ENCODE assay signal across 8 mouse cellular contexts in genomic region chr2:179975851-179976250, GRCm38 (mm10). TPM values are rescaled to one million over a fixed set of nuclear protein-coding genes. Genes with fewer than 3 reads are reported as not detected.
DNase-seq lines count a peak whose midpoint lies in the region; ATAC-seq and TF ChIP-seq lines count a peak whose summit lies in the region.

No protein-coding gene starts in this region.

- H3K9me3 ChIP-seq in heart, embryonic 13.5 days: no peaks in the 10 kb centered on the region
- no peaks in the 10 kb centered on the region for H3K9me3 ChIP-seq in ES-E14 (ENCODE audit: control insufficient read depth, insufficient read depth, low read depth, low read length)
- no peaks in the 10 kb centered on the region for H3K9me3 ChIP-seq in intestine, embryonic 14.5 days (ENCODE audit: control insufficient read depth, low read length)
- no peaks in the 10 kb centered on the region for H3K9me3 ChIP-seq in midbrain, embryonic 12.5 days

- H3K4me3 ChIP-seq in heart, embryonic 13.5 days: peak overlapping the region; percentile 72
- peak overlapping the region in 1 of 2 experiments; percentile 100; a peak in 3 of 4 replicates for H3K4me3 ChIP-seq in ES-E14 (ENCODE audit: insufficient read depth in 1 of 2, low read depth in 1 of 2, low read length in 2 of 2, poor library complexity in 1 of 2, severe bottlenecking in 1 of 2)
- peak overlapping the region; percentile 75 for H3K4me3 ChIP-seq in intestine, embryonic 14.5 days (ENCODE audit: low read depth, low read length)
- peak overlapping the region; percentile 89 for H3K4me3 ChIP-seq in midbrain, embryonic 12.5 days

- 0 out of 2 replicates have a peak overlapping the region, but pooled peaks have one; percentile 92 for H3K27ac ChIP-seq in heart, embryonic 13.5 days (replicated peaks)
- no peak overlapping the region for H3K27ac ChIP-seq in ES-E14 (ENCODE audit: insufficient read depth, low read depth, low read length, poor library complexity, severe bottlenecking)
- H3K27ac ChIP-seq in intestine, embryonic 14.5 days (ENCODE audit: low read depth): no peak overlapping the region
- H3K27ac ChIP-seq in midbrain, embryonic 12.5 days (replicated peaks): peak overlapping the region; percentile 95; the same call in 1 of the 2 replicates

- in situ Hi-C loops in ES-E14 (cut with MboI; ENCODE audit: low sequenced_read_pairs in 2 of 2, unreplicated experiment in 2 of 2): no loop called here

- no peak for DNase-seq in heart, adult 11 months
- no peak for DNase-seq in ES-E14 (ENCODE audit: low read depth, low spot score)
- DNase-seq in cerebellum, postnatal 25 days: peak; percentile 40 to 71
- DNase-seq in intestine, embryonic 14.5 days (ENCODE audit: low spot score): no peak
- DNase-seq in ovary, postnatal 14 days (ENCODE audit: low spot score): no peak

- peak overlapping the region; percentile 95 for H3K9ac ChIP-seq in heart, embryonic 13.5 days
- peak overlapping the region; percentile 97 for H3K9ac ChIP-seq in ES-E14 (ENCODE audit: insufficient read depth, low read depth, low read length, poor library complexity, severe bottlenecking)
- peak overlapping the region; percentile 97 for H3K9ac ChIP-seq in intestine, embryonic 14.5 days (ENCODE audit: low read length)
- peak overlapping the region; percentile 86 for H3K9ac ChIP-seq in midbrain, embryonic 12.5 days (replicated peaks)

- 2% methylated on average over 27 of the region's 82 CpGs for WGBS in heart, embryonic 13.5 days
- under 1% methylated on average over 28 of the region's 82 CpGs for WGBS in intestine, embryonic 14.5 days
- WGBS in midbrain, embryonic 12.5 days: 0% methylated on average over 48 of the region's 82 CpGs

- ATAC-seq in heart, embryonic 13.5 days (ENCODE audit: extremely low read depth, insufficient number of reproducible peaks, low FRiP score, low TSS enrichment): 0 out of 2 replicates have a peak, but pooled peaks have one; percentile 4
- no peak for ATAC-seq in intestine, embryonic 14.5 days (replicated peaks; ENCODE audit: low FRiP score, low TSS enrichment, low read depth)
- ATAC-seq in midbrain, embryonic 12.5 days (ENCODE audit: low FRiP score, low read depth): no peak
- ATAC-seq in granulocyte monocyte progenitor cell, adult 5-6 weeks (replicated peaks; ENCODE audit: poor library complexity, severe bottlenecking): no peak

- no peaks in the 10 kb centered on the region for H3K27me3 ChIP-seq in heart, embryonic 13.5 days (replicated peaks)
- no peaks in the 10 kb centered on the region for H3K27me3 ChIP-seq in intestine, embryonic 14.5 days (replicated peaks; ENCODE audit: control insufficient read depth, insufficient read depth, low read length)
- H3K27me3 ChIP-seq in midbrain, embryonic 12.5 days: no peaks in the 10 kb centered on the region

- H3K4me2 ChIP-seq in heart, embryonic 13.5 days: peak overlapping the region; percentile 99
- peak overlapping the region; percentile 97 for H3K4me2 ChIP-seq in intestine, embryonic 14.5 days (ENCODE audit: low read length)
- peak overlapping the region; percentile 100 for H3K4me2 ChIP-seq in midbrain, embryonic 12.5 days (replicated peaks)

- H3K4me1 ChIP-seq in heart, embryonic 13.5 days: peaks cover 69% of the 10 kb centered on the region
- peaks cover 1 to 12% of the 10 kb centered on the region in 2 experiments; a peak in 3 of 4 replicates for H3K4me1 ChIP-seq in ES-E14 (ENCODE audit: control insufficient read depth in 2 of 2, insufficient read depth in 2 of 2, low read length in 2 of 2, poor library complexity in 1 of 2)
- H3K4me1 ChIP-seq in intestine, embryonic 14.5 days (replicated peaks; ENCODE audit: control insufficient read depth, insufficient read depth, low read length): peaks cover 22% of the 10 kb centered on the region
- H3K4me1 ChIP-seq in midbrain, embryonic 12.5 days: peaks cover 50% of the 10 kb centered on the region

- H3K36me3 ChIP-seq in heart, embryonic 13.5 days: no peaks in the 10 kb centered on the region
- H3K36me3 ChIP-seq in ES-E14 (ENCODE audit: control insufficient read depth, insufficient read depth, low read length, poor library complexity, severe bottlenecking): no peaks in the 10 kb centered on the region
- no peaks in the 10 kb centered on the region for H3K36me3 ChIP-seq in intestine, embryonic 14.5 days (ENCODE audit: control insufficient read depth, insufficient read depth, low read length)
- no peaks in the 10 kb centered on the region for H3K36me3 ChIP-seq in midbrain, embryonic 12.5 days

TF ChIP-seq in ES-E14, 5 proteins besides CTCF, POLR2A, EP300 and RAD21:
- TF ChIP-seq ZNF384 (IDR thresholded peaks at IDR 0.05; ENCODE audit: low read depth, low read length) (no peak), HCFC1 (IDR thresholded peaks at IDR 0.05; ENCODE audit: borderline replicate concordance, insufficient read depth, low read length) (no peak), MAFK (IDR thresholded peaks at IDR 0.05; ENCODE audit: insufficient read depth, low read depth, low read length) (no peak), ZC3H11A (IDR thresholded peaks at IDR 0.05; ENCODE audit: borderline replicate concordance, low read depth, low read length) (no peak), CHD2 (IDR thresholded peaks at IDR 0.05; ENCODE audit: low read depth, low read length) (no peak)

RNA-seq across cellular contexts. Expression of gene Taf4, which starts 0.6 kb away (rescaled TPM):
- 1.7 and 1.9 TPM in 2 replicates for polyA plus RNA-seq in heart, embryonic 13.5 days (2015; fragmentation: Nextera tagmentation; extraction: Ambion mirVana)
- 19.0 and 26.3 TPM in 2 replicates for total RNA-seq in ES-E14 (2012; rRNA removed)
- 5.2 and 5.4 TPM in 2 replicates for polyA plus RNA-seq in intestine, embryonic 14.5 days (2014; fragmentation: Nextera tagmentation; extraction: Ambion mirVana)
- 5.0 and 5.1 TPM in 2 replicates for polyA plus RNA-seq in midbrain, embryonic 12.5 days (2016; fragmentation: Nextera tagmentation; extraction: Ambion mirVana)
- total RNA-seq in granulocyte monocyte progenitor cell, adult 5-6 weeks (2014; fragmentation: Nextera tagmentation): 12.6 and 17.2 TPM in 2 replicates
- 13.5 and 14.1 TPM in 2 replicates for total RNA-seq in granulocyte monocyte progenitor cell, adult 5-6 weeks (2017)

RNA-seq across cellular contexts. Expression of gene Lsm14b, which starts 48.9 kb away (rescaled TPM):
- polyA plus RNA-seq in heart, embryonic 13.5 days (2015; fragmentation: Nextera tagmentation; extraction: Ambion mirVana): 4.8 and 5.3 TPM in 2 replicates
- 44.4 and 46.0 TPM in 2 replicates for total RNA-seq in ES-E14 (2012; rRNA removed)
- 6.2 and 6.3 TPM in 2 replicates for polyA plus RNA-seq in intestine, embryonic 14.5 days (2014; fragmentation: Nextera tagmentation; extraction: Ambion mirVana)
- 16.9 and 19.5 TPM in 2 replicates for polyA plus RNA-seq in midbrain, embryonic 12.5 days (2016; fragmentation: Nextera tagmentation; extraction: Ambion mirVana)
- 11.6 and 17.2 TPM in 2 replicates for total RNA-seq in granulocyte monocyte progenitor cell, adult 5-6 weeks (2014; fragmentation: Nextera tagmentation)
- 20.2 and 22.3 TPM in 2 replicates for total RNA-seq in granulocyte monocyte progenitor cell, adult 5-6 weeks (2017)

Comparison
In these comparisons a context has a peak if more than half of its experiments do, and no peak if none do; other contexts are left out.
1. H3K27ac ChIP-seq: peak in heart, embryonic 13.5 days (single experiment) and midbrain, embryonic 12.5 days (single experiment); none in ES-E14 (single experiment) and intestine, embryonic 14.5 days (single experiment).
2. DNase-seq: peak in cerebellum, postnatal 25 days (2 of 2); none in heart, adult 11 months (single experiment), ES-E14 (single experiment), intestine, embryonic 14.5 days (single experiment) and ovary, postnatal 14 days (single experiment).
3. Peak in every context shown above with its lines, with median percentiles within 50 percentile points of each other: H3K4me2 ChIP-seq and H3K9ac ChIP-seq.